Mouse (Mus musculus): ENCODE data around the gene Myl6.

DNA sequence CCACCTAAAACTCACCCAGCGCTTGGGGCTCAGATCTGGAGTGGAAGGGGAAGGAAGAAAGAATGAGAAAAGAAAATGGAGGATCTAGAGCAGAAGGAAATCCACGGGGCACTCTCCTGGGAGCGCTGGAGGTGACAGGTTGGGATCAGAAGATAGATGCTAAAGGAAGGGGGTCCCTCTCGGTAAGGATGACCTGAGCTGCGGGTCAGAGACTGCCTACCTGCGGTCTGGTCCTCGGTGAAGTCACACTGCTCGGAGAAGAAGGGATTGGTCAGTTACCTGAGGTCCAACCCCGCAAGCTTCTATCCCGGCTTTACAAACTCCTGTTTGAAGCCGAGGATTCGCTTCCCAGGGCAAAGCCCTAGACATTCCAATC, 638 bp downstream of the Myl6 start:
- TF ChIP-seq CTCF (IDR thresholded peaks at IDR 0.05; ENCODE audit: low read depth) (no peak), EP300 (IDR thresholded peaks at IDR 0.05; ENCODE audit: low read depth) (no peak)

Measured in liver, postnatal 0 days (tissue).